Mouse (Mus musculus): ENCODE measurements around the gene Dock9.

- TF ChIP-seq CTCF (IDR thresholded peaks at IDR 0.05; ENCODE audit: insufficient read depth, low read depth, low read length) = no peak
- no peak for TF ChIP-seq POLR2A (IDR thresholded peaks at IDR 0.05; ENCODE audit: insufficient read depth, low read depth, low read length)
Measured at GRCm38 (mm10) chr14:121822997-121823396, 25.4 kb upstream of the Dock9 start.

Data from olfactory bulb, adult 2 months (tissue).